Mouse (Mus musculus) liver, adult 2 months (tissue): ENCODE measurements around the gene Vmn2r9. TPM values are rescaled to one million over a fixed set of nuclear protein-coding genes. Genes with fewer than 3 reads are reported as not detected.
"Not testable (repeated sequence)": the region's sequence is repeated elsewhere in the genome, so short reads cannot be mapped to it uniquely, and the experiment has no call there.

ENCODE experiments used
- DNase-seq: peaks from one replicate; pipeline ENCODE4 v3.0.0-alpha.2; 2011; ENCODE audit warnings: low read depth, low spot score; ENCODE audit errors: extremely low read depth
- H3K27ac ChIP-seq: fragments of 200-500 bp; replicated peaks from 2 replicates; pipeline ENCODE4 v1.5.1; 2012; ENCODE audit warnings: low read depth, mild to moderate bottlenecking, control low read depth, inconsistent platforms, low read length; ENCODE audit not compliant: insufficient read depth
- H3K27me3 ChIP-seq: fragments of 200-500 bp; 2 replicates; pipeline ENCODE4 v1.6.1; 2012; ENCODE audit warnings: mild to moderate bottlenecking, moderate library complexity, low read length, inconsistent platforms; ENCODE audit not compliant: control insufficient read depth, insufficient read depth
- H3K36me3 ChIP-seq: fragments of 200-500 bp; 2 replicates; pipeline ENCODE4 v1.6.1; 2012; ENCODE audit warnings: low read length, inconsistent platforms; ENCODE audit not compliant: control insufficient read depth, insufficient read depth
- H3K4me1 ChIP-seq: fragments of 200-500 bp; 2 replicates; pipeline ENCODE4 v1.6.1; 2011; ENCODE audit warnings: low read length; ENCODE audit not compliant: control insufficient read depth, insufficient read depth
- H3K4me3 ChIP-seq: fragments of 200-500 bp; 2 replicates; pipeline ENCODE4 v1.5.1; 2011; ENCODE audit warnings: low read depth, mild to moderate bottlenecking, control low read depth, low read length, moderate library complexity; ENCODE audit not compliant: insufficient read depth
- H3K79me2 ChIP-seq: fragments of 200-500 bp; 2 replicates; pipeline ENCODE4 v1.6.1; 2012; ENCODE audit warnings: inconsistent platforms, mild to moderate bottlenecking, low read length, moderate library complexity; ENCODE audit not compliant: control insufficient read depth, insufficient read depth
- H3K9ac ChIP-seq: fragments of 200-500 bp; 2 replicates; pipeline ENCODE4 v1.6.1; 2012; ENCODE audit warnings: low read depth, mild to moderate bottlenecking, control low read depth, inconsistent platforms, low read length
- CTCF ChIP-seq: fragments of 200-500 bp; IDR thresholded peaks from 2 replicates; pipeline ENCODE4 v1.5.1; 2011; ENCODE audit warnings: low read depth, low read length, control low read depth
- POLR2A ChIP-seq: fragments of 200-500 bp; IDR thresholded peaks from 2 replicates; pipeline ENCODE4 v1.6.1; 2011; ENCODE audit warnings: low read length, control low read depth; ENCODE audit not compliant: insufficient read depth; ENCODE audit errors: extremely low read depth
- WGBS: fragments of 180-500 bp; shearing (Covaris S2); methylation state at CpG from one replicate; pipeline ENCODE4 v1.1.7; 2018; 5-methylcytosine and 5-hydroxymethylcytosine counted together
- polyA plus RNA-seq: library from polyadenylated mRNA; depleted of rRNA; stranded (reverse); fragments of >200 nt; gene quantifications from 2 replicates; pipeline ENCODE4 v1.2.3, GENCODE M21; 2012; rRNA removed
- total RNA-seq: library from RNA; depleted of rRNA; stranded (reverse); fragments of >200 nt; gene quantifications from 2 replicates; pipeline ENCODE4 v1.2.3, GENCODE M21; 2014; rRNA removed

Vmn2r9 gene
- total RNA-seq (not detected in 2 replicates), polyA plus RNA-seq (not detected in 2 replicates)

GRCm38 (mm10) chr5:108852501-108852900, at the start of gene Vmn2r9:
Vmn2r9 (minus strand) TSS chr5:108852601.
- 58% methylated on average over 1 of the region's 1 CpGs for WGBS
- not testable (repeated sequence) for H3K9ac ChIP-seq, DNase-seq, H3K4me3 ChIP-seq, H3K79me2 ChIP-seq, H3K27ac ChIP-seq, H3K36me3 ChIP-seq, H3K27me3 ChIP-seq, H3K4me1 ChIP-seq

DNA sequence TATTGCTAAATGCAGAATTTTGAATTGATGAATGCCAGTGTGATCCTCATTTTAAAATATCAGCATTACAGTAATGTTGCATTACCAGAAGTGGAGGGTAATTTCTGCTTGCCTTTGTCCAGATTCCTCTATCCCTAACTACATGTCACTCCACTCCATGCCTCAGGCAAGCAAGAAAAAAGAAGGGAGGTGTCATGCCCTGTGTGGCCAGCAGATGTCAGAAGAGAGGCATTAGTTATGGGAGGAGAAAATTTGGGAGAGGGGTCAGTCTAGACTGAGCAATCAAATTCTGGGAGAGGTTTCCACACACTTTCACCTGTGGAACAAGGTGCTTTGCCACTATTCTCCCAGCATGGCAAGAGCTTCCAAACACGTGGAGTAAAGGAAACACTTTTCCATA, 14.3 kb upstream of the Vmn2r9 start:
- TF ChIP-seq CTCF: peak; percentile 54
- H3K9ac ChIP-seq: not testable (repeated sequence)

DNA sequence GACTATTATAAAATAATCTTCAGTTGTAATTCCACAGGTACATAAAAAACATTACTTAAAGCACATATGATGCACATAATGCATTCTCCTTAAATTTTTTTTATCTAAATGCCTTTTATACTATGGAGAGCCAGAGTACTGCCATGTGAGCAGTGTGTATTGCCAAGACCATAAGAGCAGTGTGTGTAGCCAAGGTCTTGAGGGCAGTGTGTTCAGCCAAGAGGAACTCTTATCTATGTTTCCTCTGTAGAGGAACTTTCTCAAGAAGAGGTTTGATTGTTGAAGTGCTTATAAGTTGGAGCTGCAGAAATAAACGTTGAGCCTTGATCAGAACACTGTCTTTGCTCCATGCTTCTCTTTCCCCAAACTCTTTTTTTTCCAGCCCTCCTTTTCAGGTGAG, 2.9 kb downstream of the Vmn2r9 start:
- TF ChIP-seq CTCF: no peak
- no peak for TF ChIP-seq POLR2A
- no peak for DNase-seq
- no peaks in the 10 kb centered on the region for H3K36me3 ChIP-seq
- H3K27ac ChIP-seq: no peak overlapping the region
- H3K79me2 ChIP-seq: no peaks in the 10 kb centered on the region
- 24% methylated on average over 1 of the region's 1 CpGs for WGBS
- no peak overlapping the region for H3K9ac ChIP-seq
- H3K4me3 ChIP-seq: no peak overlapping the region
- H3K27me3 ChIP-seq: no peaks in the 10 kb centered on the region
- H3K4me1 ChIP-seq: no peaks in the 10 kb centered on the region

More for the DNA sequence above, 14.3 kb upstream of the Vmn2r9 start:
- not testable (repeated sequence) for H3K27ac ChIP-seq, H3K79me2 ChIP-seq, H3K4me1 ChIP-seq, H3K36me3 ChIP-seq, H3K27me3 ChIP-seq, H3K4me3 ChIP-seq
- peak; percentile 5 for DNase-seq
- WGBS: 4% methylated on average over 1 of the region's 1 CpGs

- Histone ChIP-seq H3K79me2 (no peaks in the 10 kb centered on the region), H3K27me3 (no peaks in the 10 kb centered on the region), H3K4me1 (no peaks in the 10 kb centered on the region), H3K9ac (no peak overlapping the region), H3K36me3 (no peaks in the 10 kb centered on the region), H3K4me3 (no peak overlapping the region), H3K27ac (no peak overlapping the region)
- DNase-seq: peak; percentile 78
- WGBS: 12% methylated on average over 1 of the region's 1 CpGs
- TF ChIP-seq POLR2A (no peak), CTCF (peak; percentile 21; the same call in 1 of the 2 replicates)
These were observed 16.2 kb downstream of the Vmn2r9 start for GRCm38 (mm10) chr5:108836156-108836555.

- TF ChIP-seq POLR2A (no peak), CTCF (no peak)
- no peaks in the 10 kb centered on the region for H3K36me3 ChIP-seq
- 66% methylated on average over 2 of the region's 2 CpGs for WGBS
These were observed 29.1 kb downstream of the Vmn2r9 start for GRCm38 (mm10) chr5:108823276-108823675.

DNA sequence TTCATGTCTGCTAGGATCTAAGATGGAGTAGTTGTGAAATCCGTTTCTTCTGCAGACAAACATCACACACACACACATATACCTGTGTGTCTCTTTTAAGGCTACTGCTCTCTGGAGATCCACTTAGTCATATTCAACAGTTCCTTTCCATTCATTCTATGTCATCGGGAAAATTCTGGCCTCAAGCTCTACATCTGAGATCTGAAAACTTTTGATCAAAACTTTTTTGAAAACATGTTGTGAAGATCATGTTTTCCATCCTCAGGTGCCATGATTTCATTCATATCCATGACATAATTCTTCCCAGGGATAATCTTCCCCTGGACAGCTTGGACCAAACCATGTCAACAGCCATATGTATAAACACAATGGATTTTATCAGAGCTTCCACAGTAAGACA, 43.7 kb downstream of the Vmn2r9 start, which contains the start of gene Vmn2r8:
Vmn2r8 (minus strand) TSS at position 101 of the 400 bp plus-strand sequence.
- not testable (repeated sequence) for H3K79me2 ChIP-seq, H3K27ac ChIP-seq, H3K9ac ChIP-seq, H3K4me1 ChIP-seq, H3K4me3 ChIP-seq, H3K27me3 ChIP-seq, DNase-seq, H3K36me3 ChIP-seq
- 63% methylated on average over 2 of the region's 2 CpGs for WGBS

More at GRCm38 (mm10) chr5:108823276-108823675, 29.1 kb downstream of the Vmn2r9 start:
- peak; percentile 23 for DNase-seq
- no peak overlapping the region for H3K27ac ChIP-seq
- no peaks in the 10 kb centered on the region for H3K27me3 ChIP-seq
- H3K4me1 ChIP-seq: no peaks in the 10 kb centered on the region
- no peak overlapping the region for H3K4me3 ChIP-seq
- no peaks in the 10 kb centered on the region for H3K79me2 ChIP-seq
- H3K9ac ChIP-seq: no peak overlapping the region
